Mouse (Mus musculus): ENCODE data around the gene St6galnac3. TPM values are rescaled to one million over a fixed set of nuclear protein-coding genes. Genes with fewer than 3 reads are reported as not detected.

The St6galnac3 gene
- polyA plus RNA-seq, 1 experiment = 16.7 TPM

DNA sequence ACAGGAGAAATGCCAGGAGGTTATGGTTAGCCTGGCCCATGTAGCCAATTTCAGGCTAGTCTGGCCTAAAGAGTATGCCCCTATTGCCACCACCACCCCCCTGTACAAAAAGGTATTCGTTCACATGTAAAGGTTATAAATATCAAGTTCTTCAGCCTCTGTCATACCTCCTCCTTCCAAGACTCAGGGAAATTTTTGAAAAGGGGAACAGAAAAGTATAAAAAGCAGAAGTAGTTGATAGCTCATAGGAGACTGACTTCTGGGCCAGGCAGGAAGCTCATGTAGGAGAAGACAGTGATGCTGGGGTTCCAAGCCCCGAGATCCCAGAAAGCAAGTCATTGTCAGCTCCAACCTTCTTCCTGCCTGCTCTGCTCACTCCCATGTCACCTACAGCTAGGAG is 158.9 kb downstream of the St6galnac3 start:
- peaks cover 3% of the 10 kb centered on the region; the same call in 1 of the 2 replicates for H3K4me1 ChIP-seq (ENCODE audit: control insufficient read depth, insufficient read depth, low read length)
- H3K27ac ChIP-seq (ENCODE audit: insufficient read depth, low read length) = no peak overlapping the region
- no peak for TF ChIP-seq CTCF (IDR thresholded peaks at IDR 0.05; ENCODE audit: extremely low read depth, insufficient read depth, low read length)
- no peak for TF ChIP-seq POLR2A (IDR thresholded peaks at IDR 0.05; ENCODE audit: extremely low read depth, insufficient read depth, low read length)
- no peak overlapping the region for H3K4me3 ChIP-seq (ENCODE audit: insufficient read depth, low read length)

DNA sequence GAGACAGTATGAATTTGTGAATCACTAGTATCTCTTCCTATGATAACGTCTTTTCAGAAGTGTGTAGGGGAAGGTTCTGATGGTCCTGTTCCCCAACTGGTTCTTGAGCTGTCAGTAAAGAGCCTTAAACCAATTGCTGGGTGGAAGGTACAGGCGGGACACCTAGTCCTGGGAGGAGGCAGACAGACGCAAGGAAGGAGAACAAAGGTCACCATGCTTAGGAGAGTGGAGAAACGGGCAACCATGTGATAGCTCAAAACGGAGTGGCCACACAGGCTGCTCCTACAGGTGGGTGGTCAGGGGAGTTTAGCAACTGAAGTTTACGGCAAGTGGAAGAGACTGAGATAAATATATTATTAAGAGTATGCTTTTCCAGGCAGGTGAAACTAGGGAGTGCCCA is 164.1 kb downstream of the St6galnac3 start:
- H3K4me3 ChIP-seq (ENCODE audit: insufficient read depth, low read length) = no peak overlapping the region
- no peak for TF ChIP-seq CTCF (IDR thresholded peaks at IDR 0.05; ENCODE audit: extremely low read depth, insufficient read depth, low read length)
- TF ChIP-seq POLR2A (IDR thresholded peaks at IDR 0.05; ENCODE audit: extremely low read depth, insufficient read depth, low read length) = no peak
- no peaks in the 10 kb centered on the region for H3K4me1 ChIP-seq (ENCODE audit: control insufficient read depth, insufficient read depth, low read length)
- no peak overlapping the region for H3K27ac ChIP-seq (ENCODE audit: insufficient read depth, low read length)

DNA sequence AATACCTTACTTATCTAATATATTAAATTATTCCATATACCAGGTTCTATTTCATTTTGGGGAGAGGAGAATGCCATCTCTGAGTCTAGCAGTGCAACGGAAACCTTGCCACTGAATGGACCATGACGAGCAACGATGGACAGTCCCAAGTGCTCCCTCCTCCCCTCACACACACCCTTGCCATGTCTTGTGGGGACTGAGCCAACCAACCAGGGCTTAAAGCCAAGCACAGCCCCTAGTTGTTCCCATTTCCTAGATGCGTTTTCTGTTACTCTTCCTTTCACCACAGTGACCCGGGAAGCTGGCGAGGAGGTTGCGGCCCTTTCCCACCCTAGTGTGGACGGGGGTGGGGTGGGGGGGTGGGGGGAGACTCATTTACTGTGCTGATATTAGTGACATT is 165.4 kb downstream of the St6galnac3 start:
- H3K4me1 ChIP-seq (ENCODE audit: control insufficient read depth, insufficient read depth, low read length) = no peaks in the 10 kb centered on the region
- no peak overlapping the region for H3K4me3 ChIP-seq (ENCODE audit: insufficient read depth, low read length)
- H3K27ac ChIP-seq (ENCODE audit: insufficient read depth, low read length) = no peak overlapping the region
- no peak for TF ChIP-seq POLR2A (IDR thresholded peaks at IDR 0.05; ENCODE audit: extremely low read depth, insufficient read depth, low read length)
- TF ChIP-seq CTCF (IDR thresholded peaks at IDR 0.05; ENCODE audit: extremely low read depth, insufficient read depth, low read length) = no peak

DNA sequence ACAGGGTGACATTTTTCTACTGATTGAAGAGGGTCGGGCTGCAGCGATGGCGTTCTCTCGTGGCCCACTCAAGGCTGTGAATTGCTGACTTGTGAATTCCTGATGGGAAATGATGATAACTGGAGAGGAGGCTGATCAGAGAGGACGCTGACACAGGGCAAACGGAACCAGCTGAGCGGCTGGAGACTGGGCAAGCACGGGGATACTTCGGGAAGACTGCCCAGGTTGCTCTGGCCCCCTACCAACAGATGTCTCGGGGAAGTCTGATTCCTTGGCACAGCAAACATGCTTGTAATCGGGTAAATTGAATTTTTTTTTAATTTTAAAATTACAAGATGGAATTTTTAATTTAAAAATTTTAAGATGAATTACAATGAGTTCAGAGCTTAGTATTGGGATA is 168.4 kb downstream of the St6galnac3 start:
- Histone ChIP-seq H3K4me1 (ENCODE audit: control insufficient read depth, insufficient read depth, low read length) (no peaks in the 10 kb centered on the region; the same call in 1 of the 2 replicates), H3K4me3 (ENCODE audit: insufficient read depth, low read length) (no peak overlapping the region), H3K27ac (ENCODE audit: insufficient read depth, low read length) (no peak overlapping the region)
- TF ChIP-seq POLR2A (IDR thresholded peaks at IDR 0.05; ENCODE audit: extremely low read depth, insufficient read depth, low read length) = no peak
- no peak for TF ChIP-seq CTCF (IDR thresholded peaks at IDR 0.05; ENCODE audit: extremely low read depth, insufficient read depth, low read length)

DNA sequence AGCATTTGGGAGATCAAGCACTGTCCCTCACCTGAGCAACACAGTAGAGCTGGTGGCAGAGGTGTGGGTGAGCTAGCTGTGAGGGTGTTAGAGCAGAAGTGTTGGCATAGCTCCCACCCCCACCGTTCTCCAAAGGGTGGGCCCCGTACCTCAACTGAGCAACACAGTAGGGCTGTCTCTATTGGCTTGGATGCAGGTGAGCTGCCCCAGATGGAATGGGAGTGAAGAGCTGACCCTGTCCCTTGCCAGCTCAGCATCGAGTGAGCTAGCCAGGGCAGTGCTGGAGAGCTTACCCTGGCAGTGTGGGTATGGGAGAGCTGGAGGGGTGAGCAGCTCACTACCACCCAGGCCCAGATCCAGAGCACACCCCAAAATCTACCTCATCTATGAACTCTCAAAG is 171.3 kb downstream of the St6galnac3 start:
- Histone ChIP-seq H3K4me3 (ENCODE audit: insufficient read depth, low read length) (no peak overlapping the region), H3K4me1 (ENCODE audit: control insufficient read depth, insufficient read depth, low read length) (no peaks in the 10 kb centered on the region; the same call in 1 of the 2 replicates), H3K27ac (ENCODE audit: insufficient read depth, low read length) (no peak overlapping the region)
- TF ChIP-seq CTCF (IDR thresholded peaks at IDR 0.05; ENCODE audit: extremely low read depth, insufficient read depth, low read length) (no peak), POLR2A (IDR thresholded peaks at IDR 0.05; ENCODE audit: extremely low read depth, insufficient read depth, low read length) (no peak)

DNA sequence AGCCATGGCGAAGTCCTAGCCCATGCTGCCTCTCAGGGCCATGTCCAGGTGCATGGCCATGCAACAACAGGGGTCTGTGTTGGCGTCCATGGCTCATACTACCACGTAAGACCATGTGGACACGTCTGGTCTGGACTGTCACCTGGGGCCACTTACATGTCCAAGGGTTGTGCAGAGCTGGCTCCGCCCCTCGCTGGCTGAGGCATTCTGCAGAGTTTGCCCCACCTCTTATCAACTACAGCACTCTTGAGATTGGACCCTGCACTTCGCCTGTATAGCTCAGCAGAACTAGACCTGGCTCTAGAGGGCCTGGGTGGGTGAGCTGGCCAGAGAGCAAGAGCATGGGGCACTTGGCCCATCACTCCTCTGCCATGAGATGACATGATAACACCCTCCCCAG is 171.7 kb downstream of the St6galnac3 start:
- Histone ChIP-seq H3K4me3 (ENCODE audit: insufficient read depth, low read length) (no peak overlapping the region), H3K4me1 (ENCODE audit: control insufficient read depth, insufficient read depth, low read length) (no peaks in the 10 kb centered on the region; the same call in 1 of the 2 replicates), H3K27ac (ENCODE audit: insufficient read depth, low read length) (no peak overlapping the region)
- TF ChIP-seq POLR2A (IDR thresholded peaks at IDR 0.05; ENCODE audit: extremely low read depth, insufficient read depth, low read length) = no peak
- no peak for TF ChIP-seq CTCF (IDR thresholded peaks at IDR 0.05; ENCODE audit: extremely low read depth, insufficient read depth, low read length)

DNA sequence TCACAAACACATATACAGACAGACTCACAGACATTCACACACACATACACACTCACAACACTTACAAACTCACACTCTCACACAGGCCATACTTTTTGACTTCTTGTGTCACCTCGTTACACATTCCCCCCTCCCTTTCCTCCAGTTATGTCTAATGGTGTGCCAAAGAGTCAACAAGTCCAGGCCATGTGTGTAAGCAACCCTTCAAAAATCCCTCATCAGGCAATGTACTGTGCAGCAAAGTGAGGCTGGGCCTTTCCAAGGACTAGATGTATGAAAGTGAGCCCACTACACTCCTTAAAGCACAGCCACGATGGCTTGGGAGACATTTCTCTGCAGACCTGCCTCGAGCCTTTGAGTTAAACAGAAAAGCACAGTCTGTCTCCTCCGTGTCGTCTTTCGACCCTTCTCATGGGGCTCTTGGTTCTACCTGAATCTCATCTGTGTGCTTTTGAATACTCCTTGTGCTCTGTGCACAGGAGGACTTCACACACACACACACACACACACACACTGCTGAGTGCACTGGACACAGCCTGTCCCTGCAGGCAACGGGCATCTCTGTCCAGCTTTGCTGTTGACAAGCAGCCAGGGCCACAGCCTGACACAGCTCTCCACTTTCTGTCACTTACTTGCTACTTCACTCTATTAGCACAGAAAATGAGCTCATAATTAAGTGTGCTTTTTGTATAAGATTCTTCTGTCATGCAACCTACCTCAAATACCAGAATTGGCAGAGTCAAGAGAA is 177.9 kb downstream of the St6galnac3 start:
- Histone ChIP-seq H3K27ac (ENCODE audit: insufficient read depth, low read length) (no peak overlapping the region), H3K4me1 (ENCODE audit: control insufficient read depth, insufficient read depth, low read length) (peaks cover 2% of the 10 kb centered on the region; the same call in 1 of the 2 replicates), H3K4me3 (ENCODE audit: insufficient read depth, low read length) (no peak overlapping the region)
- TF ChIP-seq CTCF (IDR thresholded peaks at IDR 0.05; ENCODE audit: extremely low read depth, insufficient read depth, low read length) = no peak
- TF ChIP-seq POLR2A (IDR thresholded peaks at IDR 0.05; ENCODE audit: extremely low read depth, insufficient read depth, low read length) = no peak

DNA sequence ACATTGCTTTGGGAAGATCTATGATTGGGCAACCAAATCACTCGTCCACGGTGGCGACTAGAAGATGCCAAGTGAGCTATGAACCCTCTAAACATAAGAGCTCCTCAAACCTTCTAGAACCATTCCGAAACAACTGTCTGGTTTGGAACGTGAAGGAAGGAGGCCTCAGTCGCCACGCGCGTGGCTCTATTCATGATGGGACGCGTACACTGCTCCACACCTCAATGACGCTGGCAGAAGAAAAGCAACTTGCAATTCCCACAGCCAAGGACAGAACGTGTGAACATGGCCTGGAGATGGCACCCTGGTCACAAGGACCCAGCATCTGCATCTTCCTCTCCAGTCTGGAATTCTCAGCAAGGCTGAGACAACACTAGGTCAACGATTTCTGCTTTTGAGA is 185.1 kb downstream of the St6galnac3 start:
- Histone ChIP-seq H3K4me1 (ENCODE audit: control insufficient read depth, insufficient read depth, low read length) (no peaks in the 10 kb centered on the region), H3K27ac (ENCODE audit: insufficient read depth, low read length) (no peak overlapping the region), H3K4me3 (ENCODE audit: insufficient read depth, low read length) (no peak overlapping the region)
- no peak for TF ChIP-seq CTCF (IDR thresholded peaks at IDR 0.05; ENCODE audit: extremely low read depth, insufficient read depth, low read length)
- no peak for TF ChIP-seq POLR2A (IDR thresholded peaks at IDR 0.05; ENCODE audit: extremely low read depth, insufficient read depth, low read length)

DNA sequence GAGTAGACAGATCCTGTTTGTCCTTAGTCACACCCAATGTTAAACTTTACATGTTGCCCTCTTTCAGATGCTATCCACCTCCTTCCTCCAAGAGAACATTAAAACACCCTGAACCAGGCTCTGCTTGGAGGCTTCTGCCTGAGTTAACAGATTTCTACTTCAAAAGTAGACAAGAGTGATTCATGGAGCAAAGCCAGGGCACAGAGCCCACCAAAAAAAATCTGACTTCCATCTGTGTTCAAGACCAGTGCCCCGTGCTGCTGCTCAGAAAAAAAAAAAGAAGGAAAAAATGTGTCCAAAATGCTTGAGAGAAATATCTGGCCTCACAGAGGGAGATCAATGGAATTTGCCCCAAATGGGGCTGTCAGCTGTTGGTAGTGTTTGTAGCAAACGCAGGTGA is 186.6 kb downstream of the St6galnac3 start:
- H3K4me3 ChIP-seq (ENCODE audit: insufficient read depth, low read length) = no peak overlapping the region
- no peaks in the 10 kb centered on the region for H3K4me1 ChIP-seq (ENCODE audit: control insufficient read depth, insufficient read depth, low read length)
- H3K27ac ChIP-seq (ENCODE audit: insufficient read depth, low read length) = no peak overlapping the region
- no peak for TF ChIP-seq POLR2A (IDR thresholded peaks at IDR 0.05; ENCODE audit: extremely low read depth, insufficient read depth, low read length)

DNA sequence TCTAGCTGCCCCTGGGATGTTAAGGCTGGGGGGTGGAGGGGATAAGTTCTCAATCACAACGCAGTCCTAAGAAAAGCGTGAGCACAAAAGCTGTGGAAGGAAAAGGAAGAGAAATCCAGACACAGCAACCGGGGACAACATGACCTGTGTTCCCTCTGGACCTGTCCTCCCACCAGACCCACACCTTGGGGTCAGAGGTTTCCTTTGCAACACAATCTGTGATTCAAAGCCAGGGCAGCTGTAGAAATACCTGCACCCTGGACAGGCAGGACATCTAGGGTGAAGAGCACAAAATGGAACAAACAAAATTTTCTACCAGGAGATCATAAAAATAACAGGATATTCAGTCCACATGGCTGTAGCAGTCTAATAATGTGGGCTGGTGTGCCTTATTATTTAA is 187.5 kb downstream of the St6galnac3 start:
- Histone ChIP-seq H3K4me1 (ENCODE audit: control insufficient read depth, insufficient read depth, low read length) (no peaks in the 10 kb centered on the region), H3K27ac (ENCODE audit: insufficient read depth, low read length) (no peak overlapping the region), H3K4me3 (ENCODE audit: insufficient read depth, low read length) (no peak overlapping the region)
- TF ChIP-seq POLR2A (IDR thresholded peaks at IDR 0.05; ENCODE audit: extremely low read depth, insufficient read depth, low read length) (no peak), CTCF (IDR thresholded peaks at IDR 0.05; ENCODE audit: extremely low read depth, insufficient read depth, low read length) (no peak)
